Mouse (Mus musculus) intestine, postnatal 0 days (tissue): ENCODE data around the gene Coq5. TPM values are rescaled to one million over a fixed set of nuclear protein-coding genes. Genes with fewer than 3 reads are reported as not detected.

Source experiments
- ATAC-seq: fragments of 200-750 bp; cut with Nextera tagmentation; 2 replicates; pipeline ENCODE4 v1.8.0; 2017; ENCODE audit warnings: mild to moderate bottlenecking, moderate TSS enrichment, moderate library complexity
- H3K27ac ChIP-seq: fragments of 300-500 bp; sonication (generic); 2 replicates; pipeline ENCODE4 v1.5.1; 2014; ENCODE audit warnings: mild to moderate bottlenecking, low read depth, low read length, moderate library complexity
- H3K27me3 ChIP-seq: fragments of 300-500 bp; sonication (generic); replicated peaks from 2 replicates; pipeline ENCODE4 v1.6.1; 2014; ENCODE audit warnings: low read length, mixed read lengths; ENCODE audit not compliant: control insufficient read depth, insufficient read depth
- H3K36me3 ChIP-seq: fragments of 300-500 bp; sonication (generic); 2 replicates; pipeline ENCODE4 v1.6.1; 2014; ENCODE audit warnings: mild to moderate bottlenecking, moderate library complexity; ENCODE audit not compliant: control insufficient read depth, insufficient read depth
- H3K4me1 ChIP-seq: fragments of 300-500 bp; sonication (generic); replicated peaks from 2 replicates; pipeline ENCODE4 v1.6.1; 2014; ENCODE audit warnings: antibody characterized with exemption, low read length, mixed read lengths; ENCODE audit not compliant: control insufficient read depth, insufficient read depth
- H3K4me2 ChIP-seq: fragments of 300-500 bp; sonication (generic); replicated peaks from 2 replicates; pipeline ENCODE4 v1.6.1; 2014; ENCODE audit warnings: low read depth, mild to moderate bottlenecking, moderate library complexity
- H3K4me3 ChIP-seq: fragments of 300-500 bp; sonication (generic); 2 replicates; pipeline ENCODE4 v1.5.1; 2014; ENCODE audit warnings: low read depth, low read length
- H3K9ac ChIP-seq: fragments of 300-500 bp; sonication (generic); 2 replicates; pipeline ENCODE4 v1.6.1; 2014; ENCODE audit warnings: mild to moderate bottlenecking, low read depth, low read length
- H3K9me3 ChIP-seq: fragments of 300-500 bp; sonication (generic); 2 replicates; pipeline ENCODE4 v1.6.1; 2016; ENCODE audit warnings: mixed run types; ENCODE audit not compliant: control insufficient read depth
- CTCF ChIP-seq: sonication (generic); IDR thresholded peaks from 2 replicates; pipeline ENCODE4 v1.5.1; 2016; ENCODE audit warnings: low read depth, mild to moderate bottlenecking, control low read depth, antibody characterized with exemption, moderate library complexity
- WGBS: fragments of 180-500 bp; shearing (Covaris S2); extraction: QIAGEN DNeasy Blood & Tissue Kit; methylation state at CpG from one replicate; pipeline ENCODE4 v1.1.7; 2014; 5-methylcytosine and 5-hydroxymethylcytosine counted together
- polyA plus RNA-seq: library from polyadenylated mRNA; unstranded; fragments of >200 nt; fragmentation: Nextera tagmentation; extraction: Ambion mirVana; gene quantifications from 2 replicates; pipeline ENCODE4 v1.2.1, GENCODE M21; 2015

Coq5 gene
- polyA plus RNA-seq, 1 experiment from 2014 or later: 32.4 TPM

DNA sequence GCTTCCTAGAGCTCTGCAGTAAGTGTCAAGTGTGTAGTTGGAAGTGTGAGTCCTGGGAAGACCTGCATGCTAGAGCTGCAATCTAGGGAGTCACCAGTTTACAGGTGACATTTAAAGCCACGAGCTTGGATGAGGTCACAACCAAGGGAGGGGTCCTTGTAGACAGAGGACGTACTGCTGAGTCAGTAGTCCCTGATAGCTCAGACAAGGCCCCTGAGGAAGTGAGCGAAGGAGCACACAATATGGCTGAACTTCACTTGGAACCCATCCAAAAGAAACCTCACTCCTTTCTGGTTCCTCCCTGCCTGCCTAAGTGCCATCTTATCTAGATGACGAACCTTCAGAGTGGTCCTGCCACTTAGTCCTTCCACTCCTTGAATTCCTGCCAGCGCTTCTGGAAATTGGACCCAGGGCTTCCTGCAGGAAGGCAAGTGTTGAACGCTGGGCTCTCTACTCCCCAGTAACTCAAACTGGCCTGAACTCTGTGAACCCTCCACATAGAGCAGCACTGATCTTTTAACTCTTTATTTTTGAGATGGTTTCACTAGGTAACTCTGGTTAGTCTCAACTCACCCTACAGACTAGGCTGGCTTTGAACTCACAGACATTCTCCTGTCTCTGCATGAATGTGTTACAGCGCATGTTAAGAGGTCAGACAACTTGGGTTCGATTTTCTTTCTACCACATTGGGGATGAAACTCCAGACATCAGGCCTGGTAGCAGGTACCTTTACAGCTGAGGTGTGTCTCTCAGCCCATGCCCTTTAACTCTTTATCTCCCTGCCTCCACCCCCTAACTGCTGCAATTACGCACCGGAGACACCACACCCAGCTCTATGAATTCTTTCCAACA is 33.6 kb downstream of the Coq5 start:
- peak; percentile 54 for ATAC-seq
- Histone ChIP-seq H3K9ac (no peak overlapping the region), H3K4me2 (0 out of 2 replicates have a peak overlapping the region, but pooled peaks have one; percentile 17), H3K4me1 (peaks cover 7% of the 10 kb centered on the region; the same call in 1 of the 2 replicates), H3K9me3 (no peaks in the 10 kb centered on the region), H3K27me3 (no peaks in the 10 kb centered on the region), H3K36me3 (no peaks in the 10 kb centered on the region), H3K4me3 (no peak overlapping the region), H3K27ac (no peak overlapping the region; the same call in 1 of the 2 replicates)
- WGBS: 33% methylated on average over 10 of the region's 10 CpGs
- no peak for TF ChIP-seq CTCF

DNA sequence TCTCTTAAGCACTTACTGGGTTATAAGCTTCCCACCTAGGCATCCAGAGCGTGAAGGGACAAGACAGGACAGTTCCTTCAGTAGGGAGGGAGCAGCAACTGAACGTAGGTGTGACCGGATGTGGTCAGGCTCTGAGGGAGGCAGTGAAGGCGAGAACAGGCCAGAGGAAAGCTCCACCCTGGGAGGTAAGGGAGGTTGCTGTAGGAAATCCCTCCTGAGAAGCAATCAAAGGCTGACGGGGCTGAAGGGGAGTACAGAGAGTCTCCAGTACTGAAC is 34.1 kb downstream of the Coq5 start:
- no peaks in the 10 kb centered on the region for H3K36me3 ChIP-seq
- no peak overlapping the region for H3K9ac ChIP-seq
- H3K27ac ChIP-seq: no peak overlapping the region
- H3K4me3 ChIP-seq: no peak overlapping the region
- 29% methylated on average over 5 of the region's 5 CpGs for WGBS
- no peak for TF ChIP-seq CTCF
- H3K9me3 ChIP-seq: no peaks in the 10 kb centered on the region
- H3K27me3 ChIP-seq: no peaks in the 10 kb centered on the region
- H3K4me1 ChIP-seq: peaks cover 7% of the 10 kb centered on the region; the same call in 1 of the 2 replicates
- no peak for ATAC-seq
- 0 out of 2 replicates have a peak overlapping the region, but pooled peaks have one; percentile 7 for H3K4me2 ChIP-seq

DNA sequence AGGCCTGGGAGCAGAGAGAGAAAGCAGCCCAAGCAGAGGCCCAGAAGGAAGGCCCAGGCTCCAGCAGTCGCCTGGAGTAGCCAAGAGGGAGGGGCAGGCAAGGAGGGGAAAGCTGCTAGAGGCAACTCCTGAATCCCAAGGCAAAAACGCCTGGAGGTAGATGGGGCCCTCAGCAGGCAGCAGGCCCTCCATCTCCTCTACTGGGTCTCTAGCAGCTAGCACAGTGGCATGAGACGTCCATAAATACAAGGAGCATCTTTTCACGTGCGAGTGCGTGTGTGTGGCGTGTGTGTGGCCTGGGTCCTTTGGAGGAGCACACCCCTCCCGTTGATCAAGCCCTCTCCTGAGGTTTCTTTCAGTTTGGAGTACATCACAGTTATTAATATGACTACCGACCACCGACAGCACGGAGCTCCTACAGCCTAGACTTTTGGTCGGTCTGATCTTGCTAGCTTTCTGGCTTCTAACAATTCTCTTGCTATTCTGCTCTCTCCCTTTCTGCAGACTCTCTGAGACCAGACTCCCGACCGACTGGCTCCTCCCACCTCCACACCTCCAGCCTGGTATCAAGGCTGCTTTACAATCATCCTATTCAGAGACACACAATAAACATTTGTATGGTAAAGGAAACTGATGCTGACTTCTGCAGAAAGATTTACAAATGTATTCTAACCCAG is 37.6 kb downstream of the Coq5 start:
- TF ChIP-seq CTCF: no peak

DNA sequence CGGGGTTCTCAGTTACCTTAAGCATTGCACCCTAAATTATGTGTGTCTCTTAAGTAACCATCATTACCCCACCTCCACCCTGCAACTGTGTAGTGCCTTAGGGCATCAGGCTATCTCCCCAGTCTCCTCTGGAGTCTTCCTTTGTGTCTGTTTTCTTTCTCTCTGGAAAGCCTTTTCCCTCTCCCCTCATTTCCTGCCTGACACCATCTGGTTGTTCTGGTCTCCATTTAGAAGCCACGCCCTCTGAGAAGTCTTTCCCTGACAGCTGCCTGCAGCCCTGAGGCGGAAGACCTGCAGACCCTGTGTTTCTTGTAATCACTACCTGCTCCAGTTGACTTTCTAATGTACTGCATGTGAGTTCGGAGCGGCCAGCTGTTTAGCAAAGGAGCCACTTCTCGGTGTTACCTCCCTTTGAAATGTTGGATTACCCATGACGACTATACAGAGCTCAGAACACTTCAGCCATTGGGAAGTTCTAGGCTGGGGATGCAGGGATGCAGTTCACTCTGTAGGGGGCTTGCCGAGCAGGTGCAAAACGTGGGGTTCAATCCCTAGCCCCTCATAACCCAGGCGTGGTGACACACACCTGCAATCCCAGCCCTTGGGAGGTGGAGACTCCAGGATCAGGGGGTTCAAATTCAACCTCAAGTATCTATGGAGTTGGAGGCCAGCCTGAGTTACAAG is 38.3 kb downstream of the Coq5 start:
- Histone ChIP-seq H3K4me3 (no peak overlapping the region), H3K4me1 (peaks cover 5% of the 10 kb centered on the region; the same call in 1 of the 2 replicates), H3K27me3 (no peaks in the 10 kb centered on the region), H3K36me3 (no peaks in the 10 kb centered on the region), H3K4me2 (peak overlapping the region; percentile 38), H3K27ac (peak overlapping the region; percentile 10; the same call in 1 of the 2 replicates), H3K9ac (no peak overlapping the region), H3K9me3 (no peaks in the 10 kb centered on the region)
- ATAC-seq: no peak; the same call in 1 of the 2 replicates
- TF ChIP-seq CTCF: no peak
- WGBS: 13% methylated on average over 10 of the region's 10 CpGs

More for the DNA sequence above, 37.6 kb downstream of the Coq5 start:
- H3K4me1 ChIP-seq: peaks cover 7% of the 10 kb centered on the region; the same call in 1 of the 2 replicates
- no peaks in the 10 kb centered on the region for H3K9me3 ChIP-seq
- no peak overlapping the region for H3K9ac ChIP-seq
- peak overlapping the region; percentile 38 for H3K4me2 ChIP-seq
- H3K27me3 ChIP-seq: no peaks in the 10 kb centered on the region
- peak overlapping the region; percentile 10 for H3K27ac ChIP-seq
- H3K36me3 ChIP-seq: no peaks in the 10 kb centered on the region
- H3K4me3 ChIP-seq: no peak overlapping the region
- WGBS: 29% methylated on average over 14 of the region's 14 CpGs
- ATAC-seq: no peak

DNA sequence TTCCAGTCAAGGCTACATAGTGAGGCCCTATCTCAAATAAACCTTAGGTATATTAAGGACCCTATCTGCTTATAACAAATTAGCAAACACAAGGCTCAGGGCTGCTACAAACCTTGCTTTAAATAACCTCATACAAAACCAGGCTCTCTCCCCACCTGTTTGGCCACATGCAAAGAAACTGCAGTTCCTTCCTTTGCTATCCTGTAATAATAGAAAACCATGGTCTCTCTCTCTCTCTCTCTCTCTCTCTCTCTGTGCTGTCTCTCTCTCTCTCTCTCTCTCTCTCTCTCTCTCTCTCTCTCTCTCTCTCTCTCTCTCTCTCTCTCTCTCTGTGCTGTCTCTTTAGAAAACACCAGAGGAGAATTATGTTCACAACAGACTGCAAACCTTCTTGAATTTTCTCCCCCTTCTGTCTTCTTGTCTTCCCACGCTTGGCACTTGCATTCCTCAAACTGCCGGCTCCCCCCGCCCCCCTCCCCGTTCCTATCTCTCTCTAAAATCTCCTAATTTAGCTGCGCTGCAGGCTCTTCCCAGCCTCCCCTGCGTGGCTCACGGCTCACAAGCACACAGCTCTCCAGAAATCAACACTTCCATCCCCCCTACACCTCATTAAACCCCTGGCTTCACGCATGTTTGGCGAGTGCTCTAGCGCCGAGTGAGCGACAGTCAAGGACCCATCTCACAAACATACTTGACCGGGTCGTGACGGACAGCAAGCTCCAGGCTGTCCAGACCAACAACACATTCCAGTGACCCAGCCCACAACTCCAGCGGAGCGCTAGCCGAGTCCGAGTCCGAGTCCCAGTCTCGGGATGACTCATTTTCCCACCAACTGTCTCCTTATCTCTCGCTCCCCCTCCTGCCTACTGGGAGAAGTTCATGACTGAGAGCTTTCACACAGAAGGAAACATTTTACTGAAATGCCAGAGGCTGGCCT is 39.8 kb downstream of the Coq5 start:
- Histone ChIP-seq H3K36me3 (no peaks in the 10 kb centered on the region), H3K9ac (no peak overlapping the region), H3K9me3 (no peaks in the 10 kb centered on the region), H3K4me3 (peak overlapping the region; percentile 23), H3K4me2 (peak overlapping the region; percentile 67), H3K27ac (peak overlapping the region; percentile 16; the same call in 1 of the 2 replicates), H3K27me3 (no peaks in the 10 kb centered on the region), H3K4me1 (0 out of 2 replicates have a peak, but pooled peaks cover 4% of the 10 kb centered on the region)
- WGBS: 4% methylated on average over 21 of the region's 22 CpGs
- TF ChIP-seq CTCF: peak; percentile 85
- ATAC-seq: peak; percentile 76
